Mouse (Mus musculus) T-helper 17 cell (primary cell): ENCODE measurements around the gene Fam135a.
"Not testable (repeated sequence)": the region's sequence is repeated elsewhere in the genome, so short reads cannot be mapped to it uniquely, and the experiment has no call there.

Source experiments
- in situ Hi-C, 2 experiments: fragments of 300-600 bp; cut with MboI, MseI; formaldehyde crosslinking; loops; 1 replicate in 1 of 2; 2 replicates in 1 of 2; pipeline ENCODE4 v1.15.1; 2025; ENCODE audit warnings: high pct_unique_total_duplicates in 2 of 2

Fam135a gene

GRCm38 (mm10) chr1:24073386-24074248 lies 26.5 kb downstream of the Fam135a start:
- in situ Hi-C loops = no loop called here

GRCm38 (mm10) chr1:24068830-24069229 lies 31.3 kb downstream of the Fam135a start:
- in situ Hi-C loops = no loop called here

GRCm38 (mm10) chr1:24066706-24067105 lies 33.4 kb downstream of the Fam135a start:
- in situ Hi-C loops = no loop called here

GRCm38 (mm10) chr1:24055706-24056105 lies 44.4 kb downstream of the Fam135a start:
- in situ Hi-C loops = no loop called here

- in situ Hi-C loops = no loop called here
These were observed 53.2 kb downstream of the Fam135a start for GRCm38 (mm10) chr1:24046730-24047510.

GRCm38 (mm10) chr1:24045627-24046026 lies 54.5 kb downstream of the Fam135a start:
- in situ Hi-C loops = no loop called here

GRCm38 (mm10) chr1:24043007-24043406 lies 57.1 kb downstream of the Fam135a start:
- in situ Hi-C loops = no loop called here

GRCm38 (mm10) chr1:24033759-24034423 lies 66.2 kb downstream of the Fam135a start:
- in situ Hi-C loops = loop anchor here (5.0 to 10.0 kb wide), 2 partner anchors 207 to 639 kb away; partner anchors contain the start of gene Ogfrl1 (in 1 of the 2)

GRCm38 (mm10) chr1:24010821-24011220 lies 89.3 kb downstream of the Fam135a start:
- in situ Hi-C loops = no loop called here

- in situ Hi-C loops = no loop called here
These were observed 90.1 kb downstream of the Fam135a start for GRCm38 (mm10) chr1:24010016-24010415.

GRCm38 (mm10) chr1:24007621-24008020 lies 92.5 kb downstream of the Fam135a start:
- in situ Hi-C loops = loop anchor here (5.0 kb wide), 3 partner anchors 85 to 110 kb away; partner anchors contain the start of genes Fam135a (in 1 of the 2) and Smap1 (in 1 of the 2)

GRCm38 (mm10) chr1:24005070-24005804 lies 94.9 kb downstream of the Fam135a start, which contains the start of gene Sdhaf4:
Sdhaf4 (minus strand) TSS chr1:24005656.
- in situ Hi-C loops = loop anchor here (5.0 kb wide), 3 partner anchors 83 to 108 kb away; partner anchors contain the start of genes Fam135a (in 1 of the 2) and Smap1 (in 1 of the 2)

GRCm38 (mm10) chr1:23999318-23999717 lies 100.8 kb downstream of the Fam135a start:
- in situ Hi-C loops = no loop called here

GRCm38 (mm10) chr1:23998866-23999265 lies 101.3 kb downstream of the Fam135a start:
- in situ Hi-C loops = no loop called here

GRCm38 (mm10) chr1:23998120-23998810 lies 101.9 kb downstream of the Fam135a start:
- in situ Hi-C loops = no loop called here

- in situ Hi-C loops = no loop called here
These were observed 102.6 kb downstream of the Fam135a start for GRCm38 (mm10) chr1:23997493-23997892.

- in situ Hi-C loops = no loop called here
These were observed 104.7 kb downstream of the Fam135a start for GRCm38 (mm10) chr1:23995420-23995819.

GRCm38 (mm10) chr1:23983118-23983517 lies 117.0 kb downstream of the Fam135a start:
- in situ Hi-C loops = no loop called here

GRCm38 (mm10) chr1:23978281-23978680 lies 121.9 kb downstream of the Fam135a start:
- in situ Hi-C loops = no loop called here

GRCm38 (mm10) chr1:23971159-23971558 lies 129.0 kb downstream of the Fam135a start:
- in situ Hi-C loops = not testable (repeated sequence)
